Mouse (Mus musculus) central nervous system, embryonic 11.5 days (tissue): ENCODE data around the gene Sec24b. TPM values are rescaled to one million over a fixed set of nuclear protein-coding genes. Genes with fewer than 3 reads are reported as not detected.

Experiments used
- polyA plus RNA-seq: library from polyadenylated mRNA; depleted of rRNA; stranded (reverse); fragments of >200 nt; gene quantifications from 2 replicates; pipeline ENCODE4 v1.2.3, GENCODE M21; 2012; rRNA removed

Sec24b gene
- polyA plus RNA-seq, result 64.8 and 76.0 TPM in 2 replicates

GRCm38 (mm10) chr3:130061281-130061680 lies at the start of gene Sec24b:
Gene Sec24b, minus strand, starts transcription at chr3:130061553.

DNA sequence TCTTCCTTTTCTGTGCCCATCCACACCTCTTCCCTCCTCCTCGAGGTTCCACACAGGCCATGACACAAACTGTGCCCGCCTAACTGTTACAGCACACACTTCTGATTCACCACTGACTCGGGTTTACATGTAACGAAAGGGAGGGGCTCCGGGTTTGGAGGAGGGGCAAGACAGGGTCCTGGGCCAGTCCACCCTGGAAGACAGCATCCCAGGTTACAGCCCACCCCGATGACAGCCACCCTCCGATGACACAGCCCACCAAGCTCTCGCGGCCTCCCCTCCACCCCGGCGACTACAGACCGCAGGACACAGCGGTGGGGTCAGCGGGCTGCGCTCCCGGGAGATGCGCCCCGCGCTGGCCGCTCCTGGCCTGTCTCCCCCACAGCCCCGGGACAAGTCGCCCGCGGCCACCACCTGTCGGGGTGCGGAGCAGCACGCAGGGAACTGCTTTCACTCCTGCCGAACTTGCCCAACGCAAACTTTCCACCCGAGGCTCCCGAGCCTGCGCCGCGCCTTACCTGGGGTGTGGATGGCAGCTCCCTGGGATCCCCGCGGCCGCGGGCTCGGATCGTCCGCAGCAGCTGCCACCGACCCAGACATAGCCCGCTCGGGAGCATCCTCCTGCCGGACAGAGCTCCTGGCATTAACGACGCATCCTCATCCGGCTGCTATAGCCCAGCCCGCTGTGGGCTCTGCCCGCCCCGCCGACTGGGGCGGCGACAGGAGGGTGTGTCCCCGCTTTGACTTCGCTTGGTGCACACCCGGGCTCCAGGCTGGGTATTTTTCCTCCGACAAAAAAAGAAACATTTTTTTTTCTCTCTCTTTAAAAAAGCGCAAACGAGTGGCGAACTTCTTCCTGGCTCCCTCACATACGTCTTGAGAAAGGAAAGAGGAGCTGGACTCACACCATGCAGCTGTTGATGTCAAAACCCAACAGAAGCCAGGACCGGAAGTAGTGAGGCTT lies 91.6 kb downstream of the Sec24b start, which contains the start of gene Mcub:
Mcub (minus strand) TSS at position 775 of the 964 bp plus-strand sequence.

Other genes with a start within 250 kb of the Sec24b start
- 0.40 and 0.82 TPM in 2 replicates for gene Rrh, start 239.0 kb downstream of the Sec24b start, polyA plus RNA-seq
- 122 and 179 TPM in 2 replicates for gene Gar1, start 230.2 kb downstream of the Sec24b start, polyA plus RNA-seq
- 2.2 and 5.7 TPM in 2 replicates for gene Cfi, start 225.7 kb downstream of the Sec24b start, polyA plus RNA-seq
- 19.0 and 20.5 TPM in 2 replicates for gene Pla2g12a, start 182.9 kb downstream of the Sec24b start, polyA plus RNA-seq
- gene Casp6, start 160.1 kb downstream of the Sec24b start, polyA plus RNA-seq, result 67.0 and 68.0 TPM in 2 replicates
- 1.2 and 1.5 TPM in 2 replicates for gene Mcub, start 91.3 kb downstream of the Sec24b start, polyA plus RNA-seq
- gene Col25a1, start 69.9 kb upstream of the Sec24b start, polyA plus RNA-seq, result 3.2 and 13.6 TPM in 2 replicates